Mouse (Mus musculus) lung, embryonic 14.5 days (tissue): ENCODE results near the gene Themis3. TPM values are rescaled to one million over a fixed set of nuclear protein-coding genes. Genes with fewer than 3 reads are reported as not detected.

ENCODE experiments used
- ATAC-seq: fragments of 200-750 bp; cut with Nextera tagmentation; 2 replicates; pipeline ENCODE4 v1.8.0; 2017; ENCODE audit warnings: mild to moderate bottlenecking, moderate TSS enrichment, moderate library complexity; ENCODE audit not compliant: insufficient read depth
- DNase-seq: peaks from one replicate; pipeline ENCODE4 v3.0.0-alpha.2; 2015
- H3K27ac ChIP-seq: fragments of 300-500 bp; sonication (generic); 2 replicates; pipeline ENCODE4 v1.5.1; 2014; ENCODE audit warnings: low read depth, mild to moderate bottlenecking, moderate library complexity
- H3K27me3 ChIP-seq: fragments of 300-500 bp; sonication (generic); 2 replicates; pipeline ENCODE4 v1.6.1; 2014; ENCODE audit warnings: low read length, control low read depth; ENCODE audit not compliant: insufficient read depth
- H3K36me3 ChIP-seq: fragments of 300-500 bp; sonication (generic); 2 replicates; pipeline ENCODE4 v1.6.1; 2014; ENCODE audit warnings: control low read depth; ENCODE audit not compliant: insufficient read depth
- H3K4me1 ChIP-seq: fragments of 300-500 bp; sonication (generic); 2 replicates; pipeline ENCODE4 v1.6.1; 2014; ENCODE audit warnings: antibody characterized with exemption, control low read depth; ENCODE audit not compliant: insufficient read depth
- H3K4me2 ChIP-seq: fragments of 300-500 bp; sonication (generic); 2 replicates; pipeline ENCODE4 v1.6.1; 2014; ENCODE audit warnings: mild to moderate bottlenecking
- H3K4me3 ChIP-seq: fragments of 300-500 bp; sonication (generic); 2 replicates; pipeline ENCODE4 v1.5.1; 2014; ENCODE audit warnings: low read depth, low read length
- H3K9ac ChIP-seq: fragments of 300-500 bp; sonication (generic); 2 replicates; pipeline ENCODE4 v1.6.1; 2014
- H3K9me3 ChIP-seq: fragments of 300-500 bp; sonication (generic); 2 replicates; pipeline ENCODE4 v1.6.1; 2016; ENCODE audit warnings: low read depth, low read length, control low read depth
- CTCF ChIP-seq: IDR thresholded peaks from 2 replicates; pipeline ENCODE4 v1.5.1; 2016; ENCODE audit warnings: antibody characterized with exemption, low read depth
- WGBS: fragments of 180-500 bp; shearing (Covaris S2); extraction: QIAGEN DNeasy Blood & Tissue Kit; methylation state at CpG from one replicate; pipeline ENCODE4 v1.1.7; 2014; 5-methylcytosine and 5-hydroxymethylcytosine counted together
- polyA plus RNA-seq: library from polyadenylated mRNA; unstranded; fragments of >200 nt; fragmentation: Nextera tagmentation; extraction: Ambion mirVana; gene quantifications from 2 replicates; pipeline ENCODE4 v1.2.1, GENCODE M21; 2014

Gene Themis3
- polyA plus RNA-seq, 1 experiment from 2014 or later, result 0.16 TPM

DNA sequence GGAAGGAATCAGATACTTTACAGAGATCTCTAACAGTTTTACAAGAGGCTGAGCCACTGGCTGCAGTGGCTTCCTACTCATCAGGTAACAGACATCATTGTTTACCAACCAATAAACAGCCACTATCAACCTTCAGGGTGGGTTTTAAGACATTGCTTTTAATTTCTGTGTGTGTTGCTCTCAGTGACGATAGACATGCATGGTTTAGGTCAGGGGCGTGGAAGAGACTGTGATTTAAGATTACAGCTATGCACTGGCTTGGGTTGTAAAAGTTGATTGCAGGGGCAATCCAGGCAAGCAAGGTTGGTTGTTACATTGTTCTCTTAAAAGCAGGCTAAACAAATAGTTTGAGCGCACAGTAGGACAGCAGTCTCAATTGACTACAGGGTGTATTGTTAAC is 1.4 kb upstream of the Themis3 start:
- no peak for DNase-seq
- H3K27me3 ChIP-seq, result no peaks in the 10 kb centered on the region
- H3K4me2 ChIP-seq, result no peak overlapping the region
- WGBS, result 84% methylated on average over 3 of the region's 3 CpGs
- ATAC-seq, result no peak
- no peak overlapping the region for H3K27ac ChIP-seq
- no peaks in the 10 kb centered on the region for H3K36me3 ChIP-seq
- H3K9ac ChIP-seq, result no peak overlapping the region
- no peaks in the 10 kb centered on the region for H3K4me1 ChIP-seq
- TF ChIP-seq CTCF, result no peak
- no peak overlapping the region for H3K4me3 ChIP-seq
- no peaks in the 10 kb centered on the region for H3K9me3 ChIP-seq

DNA sequence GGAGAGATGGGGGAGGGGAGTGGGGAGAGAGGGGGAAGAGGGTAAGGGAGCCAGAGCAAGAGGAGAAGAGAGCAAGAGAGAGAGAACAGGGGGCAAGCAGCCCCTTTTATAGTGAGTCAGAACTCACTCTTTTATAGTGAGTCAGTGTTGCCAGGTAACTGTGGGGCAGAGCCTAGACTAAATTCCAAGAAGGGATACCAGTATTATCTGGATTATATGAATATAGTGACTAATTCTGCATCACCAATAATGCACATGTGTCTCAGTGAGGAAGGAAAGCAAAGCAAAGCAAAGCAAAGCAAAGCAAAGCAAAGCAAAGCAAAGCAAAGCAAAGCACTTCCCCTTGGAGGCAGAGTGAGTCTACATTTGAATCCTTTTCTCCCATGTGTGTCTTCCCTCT is 835 bp upstream of the Themis3 start:
- no peak for ATAC-seq
- no peaks in the 10 kb centered on the region for H3K4me1 ChIP-seq
- no peak overlapping the region for H3K9ac ChIP-seq
- DNase-seq, result no peak
- no peak for TF ChIP-seq CTCF
- H3K36me3 ChIP-seq, result no peaks in the 10 kb centered on the region
- no peaks in the 10 kb centered on the region for H3K27me3 ChIP-seq
- no peak overlapping the region for H3K4me3 ChIP-seq
- no peak overlapping the region for H3K4me2 ChIP-seq
- H3K27ac ChIP-seq, result no peak overlapping the region
- no peaks in the 10 kb centered on the region for H3K9me3 ChIP-seq

DNA sequence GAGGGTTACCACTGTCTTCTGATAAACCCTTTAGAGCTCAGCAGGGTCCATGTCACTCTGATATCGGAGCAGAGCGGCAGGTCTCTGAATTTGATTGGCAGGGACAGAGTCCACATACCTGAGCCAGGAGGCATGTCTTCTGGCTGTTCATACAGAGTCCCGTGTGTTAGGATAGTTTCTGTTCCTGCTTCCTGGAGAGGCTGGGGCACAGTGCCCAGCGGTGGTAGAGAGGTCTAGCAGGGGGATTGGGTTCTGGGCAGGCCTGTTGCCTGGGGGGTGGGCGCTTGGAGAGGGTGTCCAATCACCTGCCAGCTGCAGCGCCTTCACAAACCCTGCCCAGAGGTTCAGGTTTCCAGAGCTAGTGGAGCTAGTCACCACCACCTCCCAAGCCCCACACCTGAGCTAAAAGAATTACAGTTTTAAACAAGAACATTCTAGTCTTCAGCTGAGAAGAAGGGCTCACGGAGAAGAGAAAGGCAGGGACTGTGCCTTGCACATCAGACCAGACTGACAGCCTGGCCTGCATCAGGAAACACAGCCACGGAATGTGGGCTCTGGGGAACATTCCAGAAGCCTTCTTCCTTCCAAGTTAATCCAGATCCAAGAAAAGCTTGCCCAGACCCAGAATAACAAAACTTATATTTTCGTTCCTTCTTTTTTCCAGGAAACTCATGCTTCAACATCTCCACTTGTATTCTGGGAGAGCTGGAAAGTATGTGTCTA is 3.9 kb downstream of the Themis3 start:
- 50% methylated on average over 9 of the region's 9 CpGs for WGBS
- H3K27ac ChIP-seq, result no peak overlapping the region; the same call in 1 of the 2 replicates
- peak; percentile 55 for DNase-seq
- H3K4me2 ChIP-seq, result 0 out of 2 replicates have a peak overlapping the region, but pooled peaks have one; percentile 24
- ATAC-seq, result peak; percentile 87
- H3K9ac ChIP-seq, result no peak overlapping the region
- no peak for TF ChIP-seq CTCF
- no peaks in the 10 kb centered on the region for H3K9me3 ChIP-seq
- no peaks in the 10 kb centered on the region for H3K4me1 ChIP-seq
- no peaks in the 10 kb centered on the region for H3K36me3 ChIP-seq
- no peaks in the 10 kb centered on the region for H3K27me3 ChIP-seq
- H3K4me3 ChIP-seq, result no peak overlapping the region

GRCm38 (mm10) chr17:66589864-66590263 is 4.6 kb downstream of the Themis3 start:
- TF ChIP-seq CTCF, result no peak
- no peak overlapping the region for H3K4me3 ChIP-seq
- no peak for ATAC-seq
- H3K36me3 ChIP-seq, result no peaks in the 10 kb centered on the region
- DNase-seq, result no peak
- H3K9ac ChIP-seq, result no peak overlapping the region
- no peak overlapping the region for H3K27ac ChIP-seq
- no peaks in the 10 kb centered on the region for H3K27me3 ChIP-seq
- H3K4me2 ChIP-seq, result 0 out of 2 replicates have a peak overlapping the region, but pooled peaks have one; percentile 24
- H3K9me3 ChIP-seq, result no peaks in the 10 kb centered on the region
- no peaks in the 10 kb centered on the region for H3K4me1 ChIP-seq
- 65% methylated on average over 8 of the region's 8 CpGs for WGBS

- DNase-seq (no peak), ATAC-seq (no peak)
- H3K36me3 ChIP-seq, result no peaks in the 10 kb centered on the region
- 87% methylated on average over 10 of the region's 10 CpGs for WGBS
- no peak overlapping the region for H3K27ac ChIP-seq
- H3K9ac ChIP-seq, result no peak overlapping the region
- no peak for TF ChIP-seq CTCF
- no peaks in the 10 kb centered on the region for H3K9me3 ChIP-seq
- no peak overlapping the region for H3K4me3 ChIP-seq
- no peaks in the 10 kb centered on the region for H3K4me1 ChIP-seq
- H3K4me2 ChIP-seq, result no peak overlapping the region
- H3K27me3 ChIP-seq, result no peaks in the 10 kb centered on the region
These were observed 7.7 kb downstream of the Themis3 start for GRCm38 (mm10) chr17:66586741-66587140.

DNA sequence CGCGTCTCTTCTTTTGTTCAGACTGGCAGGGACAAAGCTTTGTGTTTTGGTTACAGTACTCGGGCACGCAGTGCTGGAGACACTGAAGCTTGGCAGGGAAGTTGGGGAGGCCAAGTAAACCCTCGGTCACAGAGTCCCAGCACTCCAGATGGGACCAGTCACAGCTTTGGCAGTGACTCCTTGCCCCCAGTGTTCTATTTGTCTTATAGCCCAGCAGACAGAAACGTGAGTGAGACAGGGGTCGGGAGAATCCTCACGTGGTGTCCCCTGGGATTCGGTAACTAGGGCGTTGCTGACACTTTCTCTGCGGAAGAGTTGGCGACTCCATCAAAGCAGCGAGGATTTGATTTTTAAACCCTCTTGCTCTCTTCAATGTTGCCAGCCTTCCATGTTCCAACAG is 8.3 kb downstream of the Themis3 start:
- Histone ChIP-seq H3K27ac (no peak overlapping the region), H3K4me1 (no peaks in the 10 kb centered on the region), H3K36me3 (no peaks in the 10 kb centered on the region), H3K9me3 (no peaks in the 10 kb centered on the region), H3K9ac (no peak overlapping the region), H3K27me3 (no peaks in the 10 kb centered on the region), H3K4me2 (peak overlapping the region; percentile 4; the same call in 1 of the 2 replicates), H3K4me3 (no peak overlapping the region)
- TF ChIP-seq CTCF, result no peak
- ATAC-seq (peak; percentile 53; the same call in 1 of the 2 replicates), DNase-seq (peak; percentile 27)
- WGBS, result 57% methylated on average over 13 of the region's 13 CpGs

DNA sequence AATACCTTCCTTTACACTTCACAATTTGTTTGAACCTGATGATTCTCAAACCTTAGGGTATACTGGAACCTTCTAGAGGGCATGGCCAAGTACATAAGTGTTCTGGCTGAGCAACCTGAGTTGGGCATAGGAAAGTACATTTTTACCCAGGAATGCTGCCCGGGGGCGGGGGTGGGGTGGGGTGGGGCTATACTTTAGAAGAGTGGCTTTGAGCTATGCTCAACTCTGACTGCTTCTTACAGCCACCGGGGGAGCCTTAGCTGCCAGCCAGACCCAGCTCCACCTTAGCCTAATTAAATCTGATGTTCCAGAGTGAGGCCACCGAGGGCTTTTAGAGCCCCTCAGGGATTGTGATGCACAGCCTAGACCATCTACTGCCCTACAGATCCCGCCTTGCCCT is 13.4 kb downstream of the Themis3 start:
- Histone ChIP-seq H3K27me3 (no peaks in the 10 kb centered on the region), H3K9ac (no peak overlapping the region), H3K9me3 (no peaks in the 10 kb centered on the region), H3K4me1 (no peaks in the 10 kb centered on the region), H3K4me2 (no peak overlapping the region), H3K27ac (no peak overlapping the region), H3K4me3 (no peak overlapping the region), H3K36me3 (no peaks in the 10 kb centered on the region)
- DNase-seq (no peak), ATAC-seq (no peak)
- WGBS, result 67% methylated on average over 5 of the region's 5 CpGs
- TF ChIP-seq CTCF, result no peak

- 9% methylated on average over 6 of the region's 6 CpGs for WGBS
These were observed 16.4 kb downstream of the Themis3 start for GRCm38 (mm10) chr17:66578007-66578406.

More at GRCm38 (mm10) chr17:66578007-66578406, 16.4 kb downstream of the Themis3 start:
- no peaks in the 10 kb centered on the region for H3K9me3 ChIP-seq
- H3K27me3 ChIP-seq, result no peaks in the 10 kb centered on the region
- H3K27ac ChIP-seq, result no peak overlapping the region
- no peaks in the 10 kb centered on the region for H3K36me3 ChIP-seq
- no peak overlapping the region for H3K4me3 ChIP-seq
- DNase-seq (peak; percentile 86), ATAC-seq (no peak; the same call in 1 of the 2 replicates)
- no peaks in the 10 kb centered on the region for H3K4me1 ChIP-seq
- no peak overlapping the region for H3K9ac ChIP-seq
- H3K4me2 ChIP-seq, result no peak overlapping the region
- TF ChIP-seq CTCF, result peak; percentile 83
